In the genomic region with DNA sequence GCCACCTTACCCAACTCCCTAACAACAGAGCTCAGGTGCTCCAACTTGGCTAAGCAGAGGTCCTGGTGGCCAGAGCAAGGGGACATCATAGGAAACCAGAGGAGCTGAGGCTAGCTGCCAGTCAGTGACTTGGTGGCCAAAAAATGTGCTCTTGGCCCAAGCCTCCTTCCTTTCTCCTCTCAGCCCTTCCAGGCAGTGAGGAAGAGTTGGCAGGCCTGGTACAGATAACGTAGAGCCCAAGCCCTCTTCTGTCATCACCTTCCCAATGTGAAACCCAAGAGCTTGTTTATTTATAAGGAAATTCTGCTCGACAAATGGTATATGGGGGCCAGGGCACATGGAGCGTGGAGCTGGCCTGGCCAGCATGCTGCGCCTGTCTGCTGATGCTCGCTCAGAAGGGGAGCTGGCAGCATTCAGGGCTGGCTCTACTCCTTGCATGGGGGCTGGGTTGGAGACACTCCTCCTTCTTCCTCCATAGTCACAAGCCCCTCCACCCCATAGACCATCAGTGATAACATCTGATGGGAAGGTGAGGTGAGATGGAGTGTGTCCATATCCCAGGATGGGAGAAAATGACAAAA, we compare ENCODE assay signal across 16 mouse cellular contexts.
DNase-seq lines count a peak whose midpoint lies in the region; ATAC-seq lines count a peak whose summit lies in the region.
"Had no signal": no experiment of that assay in that cellular context is flagged by ENCODE, and none has a peak within 500 bp of the region (broad histone marks: within the 10 kb centered on the region; RNA-seq: fewer than 3 reads in every experiment).

No protein-coding gene starts in this region.

- no peak overlapping the region for H3K9ac ChIP-seq in heart, embryonic 12.5 days
- H3K9ac ChIP-seq in lung, embryonic 16.5 days (ENCODE audit: low read length), result no peak overlapping the region
- H3K9ac ChIP-seq: forebrain, embryonic 13.5 days; forebrain, postnatal 0 days; hindbrain, embryonic 13.5 days had no signal

- WGBS in heart, embryonic 12.5 days, result 62% methylated on average over 5 of the region's 5 CpGs
- WGBS in lung, embryonic 16.5 days, result 40% methylated on average over 5 of the region's 5 CpGs

- H3K4me3 ChIP-seq in heart, embryonic 12.5 days, result no peak overlapping the region
- no peak overlapping the region for H3K4me3 ChIP-seq in lung, embryonic 16.5 days (ENCODE audit: low read length)
- H3K4me3 ChIP-seq: embryonic facial prominence, embryonic 10.5 days; forebrain, embryonic 13.5 days; hindbrain, embryonic 13.5 days had no signal

- no peak overlapping the region for H3K4me2 ChIP-seq in heart, embryonic 12.5 days
- no peak overlapping the region for H3K4me2 ChIP-seq in lung, embryonic 16.5 days (ENCODE audit: low read depth, low read length)
- H3K4me2 ChIP-seq: forebrain, embryonic 13.5 days; heart, embryonic 11.5 days; hindbrain, embryonic 13.5 days had no signal

- no peaks in the 10 kb centered on the region for H3K36me3 ChIP-seq in heart, embryonic 12.5 days
- H3K36me3 ChIP-seq in lung, embryonic 16.5 days (ENCODE audit: control insufficient read depth, insufficient read depth, low read length), result no peaks in the 10 kb centered on the region
- H3K36me3 ChIP-seq: embryonic facial prominence, embryonic 10.5 days; hindbrain, embryonic 13.5 days had no signal

- ATAC-seq in heart, embryonic 12.5 days (ENCODE audit: insufficient number of reproducible peaks, low FRiP score), result no peak
- peak; percentile 68 for ATAC-seq in lung, embryonic 16.5 days (ENCODE audit: low read depth)
- ATAC-seq: forebrain, embryonic 13.5 days; forebrain, postnatal 0 days; hindbrain, postnatal 0 days had no signal

- intact Hi-C loops in heart, postnatal 10 days (cut with DNase I), result no loop called here

- peak; percentile 24 to 37 for DNase-seq in heart, postnatal 10 days
- no peak for DNase-seq in lung, postnatal 25 days (ENCODE audit: low spot score)
- DNase-seq in lung, postnatal 14 days, result peak; percentile 15
- DNase-seq in kidney, adult 8-10 months, result no peak
- DNase-seq: adrenal gland, adult 8-10 months; cerebellum, adult 11-12 months; cerebellum, adult 9-10 months; forebrain, postnatal 0 days; gastrocnemius, postnatal 36 days had no signal

- H3K27ac ChIP-seq in heart, embryonic 12.5 days (ENCODE audit: poor library complexity, severe bottlenecking), result no peak overlapping the region
- H3K27ac ChIP-seq in lung, embryonic 16.5 days (ENCODE audit: low read length), result no peak overlapping the region
- H3K27ac ChIP-seq: embryonic facial prominence, embryonic 10.5 days; forebrain, embryonic 13.5 days; hindbrain, embryonic 13.5 days; hindbrain, postnatal 0 days had no signal

- no peaks in the 10 kb centered on the region for H3K27me3 ChIP-seq in heart, embryonic 12.5 days (replicated peaks)
- no peaks in the 10 kb centered on the region for H3K27me3 ChIP-seq in lung, embryonic 16.5 days (ENCODE audit: control insufficient read depth, insufficient read depth, low read depth, low read length)
- H3K27me3 ChIP-seq: forebrain, embryonic 13.5 days had no signal

- H3K4me1 ChIP-seq in heart, embryonic 12.5 days (replicated peaks), result no peaks in the 10 kb centered on the region
- no peaks in the 10 kb centered on the region for H3K4me1 ChIP-seq in lung, embryonic 16.5 days (replicated peaks; ENCODE audit: control insufficient read depth, insufficient read depth, low read length)
- H3K4me1 ChIP-seq: embryonic facial prominence, embryonic 10.5 days; forebrain, embryonic 13.5 days; hindbrain, embryonic 13.5 days had no signal

- no peaks in the 10 kb centered on the region for H3K9me3 ChIP-seq in heart, embryonic 12.5 days (replicated peaks)
- no peaks in the 10 kb centered on the region for H3K9me3 ChIP-seq in lung, embryonic 16.5 days (ENCODE audit: control insufficient read depth, low read length)
- H3K9me3 ChIP-seq: embryonic facial prominence, embryonic 10.5 days; forebrain, embryonic 13.5 days; hindbrain, embryonic 13.5 days had no signal

Comparison
In these comparisons a context has a peak if more than half of its experiments do, and no peak if none do; other contexts are left out.
1. DNase-seq: peak in heart, postnatal 10 days (2 of 2) and lung, postnatal 14 days (single experiment); none in lung, postnatal 25 days (single experiment) and kidney, adult 8-10 months (0 of 2).